Mouse (Mus musculus): ENCODE results near the gene Znfx1. TPM values are rescaled to one million over a fixed set of nuclear protein-coding genes. Genes with fewer than 3 reads are reported as not detected.

Znfx1 gene
- total RNA-seq, 2 experiments from 2014 or later = 14.9 to 26.1 TPM

- ATAC-seq (replicated peaks; ENCODE audit: poor library complexity) = peak; percentile 91
These were observed 9.5 kb downstream of the Znfx1 start for GRCm38 (mm10) chr2:167053127-167053844.

DNA sequence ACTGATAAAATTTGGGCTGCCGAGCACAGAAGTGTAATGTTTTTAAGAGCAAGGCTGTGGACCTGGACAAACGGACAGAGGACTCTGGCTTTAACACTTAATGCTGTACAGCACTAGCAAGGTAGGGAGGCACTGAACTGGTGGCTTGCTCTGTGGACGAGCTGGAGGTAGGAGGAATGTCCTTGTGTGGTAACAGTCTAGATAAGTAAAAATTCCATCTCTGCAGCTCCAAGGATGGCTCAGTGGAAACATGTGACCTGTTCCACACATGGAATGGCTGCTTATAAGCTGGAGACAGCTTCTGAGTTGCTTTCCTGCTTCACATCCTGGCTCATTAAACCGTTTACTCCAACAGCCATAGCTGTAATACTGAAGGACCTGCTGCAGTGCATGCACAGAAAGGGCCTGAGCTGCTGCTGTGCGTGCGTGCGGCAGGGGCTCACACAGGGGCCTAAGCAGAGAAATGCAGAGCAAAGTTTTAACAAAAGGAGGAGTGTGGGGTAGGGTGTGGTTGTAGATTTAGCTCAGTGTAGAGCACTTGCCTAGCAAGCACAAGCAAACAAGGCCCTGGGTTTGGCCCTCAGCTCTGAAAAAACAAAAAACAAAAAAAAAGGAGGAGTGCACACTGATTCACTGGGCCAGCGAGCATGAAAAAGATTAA lies 14.0 kb downstream of the Znfx1 start:
- ATAC-seq (replicated peaks; ENCODE audit: poor library complexity) = no peak

GRCm38 (mm10) chr2:167048223-167048622 lies 14.6 kb downstream of the Znfx1 start:
- no peak for ATAC-seq (replicated peaks; ENCODE audit: poor library complexity)

- ATAC-seq (replicated peaks; ENCODE audit: poor library complexity) = peak; percentile 97
These were observed 19.3 kb downstream of the Znfx1 start for GRCm38 (mm10) chr2:167043400-167044121.

- peak; percentile 29; the same call in 1 of the 2 replicates for ATAC-seq (replicated peaks; ENCODE audit: poor library complexity)
These were observed 23.4 kb downstream of the Znfx1 start for GRCm38 (mm10) chr2:167039386-167039785.

- no peak for ATAC-seq (replicated peaks; ENCODE audit: poor library complexity)
These were observed 24.1 kb downstream of the Znfx1 start for GRCm38 (mm10) chr2:167038716-167039115.

- no peak for ATAC-seq (replicated peaks; ENCODE audit: poor library complexity)
These were observed 24.5 kb downstream of the Znfx1 start for GRCm38 (mm10) chr2:167038297-167038696.

DNA sequence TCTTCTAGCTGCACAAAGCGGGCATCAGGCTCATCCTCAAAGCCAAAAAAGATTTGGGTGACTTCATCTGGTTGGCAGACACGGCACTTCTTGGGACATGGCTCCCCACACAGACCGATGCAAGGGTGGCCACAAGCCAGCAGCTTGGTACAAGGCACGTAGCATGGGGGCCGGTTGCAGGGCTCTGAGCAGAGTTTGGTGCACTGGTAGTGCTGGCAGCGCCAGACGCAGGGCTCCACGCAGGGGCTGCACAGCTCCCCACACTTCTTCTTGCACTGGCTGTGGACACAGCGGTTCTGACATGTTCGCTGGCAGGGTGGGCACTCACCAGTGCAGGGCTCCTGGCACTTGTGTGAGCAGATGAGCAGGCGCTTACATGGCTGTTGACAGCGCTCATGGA lies 25.1 kb downstream of the Znfx1 start:
- no peak for ATAC-seq (replicated peaks; ENCODE audit: poor library complexity)

GRCm38 (mm10) chr2:167030507-167030906 lies 32.3 kb downstream of the Znfx1 start:
- ATAC-seq (replicated peaks; ENCODE audit: poor library complexity) = no peak

- no peak for ATAC-seq (replicated peaks; ENCODE audit: poor library complexity)
These were observed 34.3 kb downstream of the Znfx1 start for GRCm38 (mm10) chr2:167028553-167028952.

- no peak for ATAC-seq (replicated peaks; ENCODE audit: poor library complexity)
These were observed 43.4 kb downstream of the Znfx1 start for GRCm38 (mm10) chr2:167019396-167019795.

DNA sequence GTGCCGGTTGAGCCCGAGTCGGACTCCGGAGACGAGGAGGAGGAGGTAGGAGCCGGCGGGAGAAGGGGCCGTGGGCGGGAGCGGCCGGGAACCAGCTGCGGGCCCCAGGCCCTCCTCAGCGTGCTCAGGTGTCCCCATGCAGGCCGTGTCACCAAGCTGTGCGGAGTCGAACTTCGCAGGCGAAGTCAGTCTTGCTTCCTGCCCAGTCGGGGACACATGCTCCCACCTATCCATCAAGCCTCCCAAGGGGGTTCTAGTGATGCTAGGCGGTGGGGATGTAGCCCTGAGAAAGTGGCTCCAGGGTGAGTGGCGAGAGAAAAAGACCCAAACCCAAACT lies 47.5 kb downstream of the Znfx1 start:
- ATAC-seq (replicated peaks; ENCODE audit: poor library complexity) = no peak

DNA sequence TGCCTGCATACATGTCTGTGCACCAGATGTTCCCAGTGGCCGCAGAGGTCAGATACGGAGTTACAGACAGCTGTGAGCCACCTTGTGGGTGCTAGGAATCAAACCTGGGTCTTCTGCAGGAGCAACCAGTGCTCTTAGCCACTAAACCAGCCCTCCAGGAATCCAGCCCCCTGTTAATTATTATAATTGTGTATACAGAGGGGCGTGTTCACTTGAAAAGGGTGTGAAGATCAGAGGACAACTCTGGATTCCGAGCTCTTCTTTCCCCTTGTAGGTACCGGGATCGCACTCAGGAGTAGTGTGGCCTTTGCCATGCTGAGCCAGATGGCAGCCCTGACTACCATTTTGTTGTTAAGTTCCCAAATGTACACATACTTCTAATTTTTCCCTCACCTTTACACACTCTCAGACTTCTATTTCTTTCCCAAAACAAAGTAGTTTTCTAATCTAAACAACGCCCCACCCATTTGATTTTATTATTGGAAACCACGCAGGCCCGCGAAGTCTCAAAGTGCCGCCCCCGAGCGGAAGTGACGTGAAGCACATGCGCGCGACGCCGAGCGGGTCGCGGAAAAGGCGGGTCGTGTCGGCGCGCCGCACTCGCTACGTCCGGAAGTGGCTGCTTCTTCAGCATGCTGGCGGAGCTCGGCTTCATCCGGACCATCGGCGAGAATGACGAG lies 48.0 kb downstream of the Znfx1 start, which contains the start of gene Ddx27:
Gene Ddx27, plus strand, starts transcription at position 492 of the 680 bp plus-strand sequence.
- peak; percentile 98 for ATAC-seq (replicated peaks; ENCODE audit: poor library complexity)

GRCm38 (mm10) chr2:167010546-167010945 lies 52.3 kb downstream of the Znfx1 start:
- ATAC-seq (replicated peaks; ENCODE audit: poor library complexity) = no peak

DNA sequence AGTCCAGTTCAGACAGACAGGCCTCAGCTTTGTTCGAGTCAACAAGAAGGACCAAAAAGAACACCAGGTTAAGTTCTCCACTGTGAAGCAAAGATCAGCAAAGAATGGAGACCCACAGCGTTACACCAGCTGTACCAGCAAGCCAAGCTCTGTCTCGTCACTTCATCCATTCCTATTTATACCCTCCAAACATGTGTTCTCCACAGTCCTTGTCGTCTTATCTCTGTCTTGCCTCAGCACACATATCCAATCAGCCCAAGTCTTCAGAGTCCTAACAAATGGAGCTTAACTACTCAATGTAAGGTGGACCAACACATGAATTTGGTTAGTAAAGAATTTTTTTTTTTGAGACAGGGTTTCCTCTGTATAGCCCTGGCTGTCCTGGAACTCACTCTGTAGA lies 53.3 kb downstream of the Znfx1 start:
- ATAC-seq (replicated peaks; ENCODE audit: poor library complexity) = no peak

DNA sequence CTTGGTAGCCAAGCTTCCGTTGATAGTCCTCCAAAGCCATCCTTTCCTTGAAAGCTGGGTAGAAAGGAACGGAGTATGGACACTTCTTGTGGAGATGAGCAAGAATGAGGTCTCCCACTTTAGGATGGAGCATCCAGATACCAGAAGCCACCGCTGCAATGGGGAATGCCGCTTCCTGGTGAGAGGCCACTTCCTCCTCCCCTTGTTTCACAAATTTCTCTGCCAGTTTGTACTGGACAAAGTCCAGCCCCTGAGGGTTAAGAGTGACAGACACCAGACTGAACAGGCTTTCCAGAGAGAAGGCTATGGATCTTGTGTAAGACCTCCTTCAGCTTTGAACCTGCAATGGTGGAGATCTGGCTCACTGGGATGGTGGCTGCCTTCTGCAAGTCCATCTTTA lies 55.2 kb downstream of the Znfx1 start:
- ATAC-seq (replicated peaks; ENCODE audit: poor library complexity) = peak; percentile 27

DNA sequence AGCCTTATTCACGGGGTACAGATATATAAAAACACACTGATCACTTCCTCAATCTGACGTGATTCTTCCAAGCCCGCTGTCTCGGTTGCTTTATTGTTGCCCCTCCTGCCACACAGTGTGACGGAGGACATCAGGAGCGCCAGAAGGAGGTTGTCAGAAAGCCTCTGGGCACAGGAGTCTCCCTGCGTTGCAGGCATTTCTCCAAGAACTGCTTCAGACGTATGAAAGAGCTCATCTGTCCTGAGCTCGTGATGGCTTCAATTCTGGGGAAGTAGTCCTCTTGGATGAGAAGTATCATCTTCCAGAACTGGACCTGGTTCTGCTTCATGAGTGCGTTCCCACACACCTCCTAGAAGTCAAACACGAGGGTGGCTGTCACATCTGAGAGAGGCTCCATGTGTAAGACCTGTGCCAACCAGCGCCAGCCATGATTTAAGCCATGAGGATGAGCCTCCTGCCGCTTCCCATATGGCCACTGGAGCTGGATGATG lies 55.8 kb downstream of the Znfx1 start:
- no peak for ATAC-seq (replicated peaks; ENCODE audit: poor library complexity)

DNA sequence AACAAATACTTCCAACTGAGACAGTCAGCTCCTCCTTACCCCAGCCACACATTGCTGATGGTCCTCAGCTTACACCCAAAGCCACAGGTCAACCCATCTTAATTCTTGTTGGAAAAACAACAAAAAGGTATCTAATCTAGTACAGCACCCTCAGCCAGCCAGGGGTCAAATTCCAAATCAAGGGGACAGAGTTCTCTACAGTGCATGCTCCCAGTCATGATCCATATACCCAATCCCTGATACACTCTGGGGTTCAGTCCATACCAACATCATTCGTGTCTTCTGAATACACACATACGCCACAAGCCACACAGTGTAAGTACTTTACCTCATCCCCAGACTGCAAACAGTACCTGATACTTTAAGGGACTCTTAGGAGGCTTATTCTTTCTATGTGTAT lies 56.5 kb downstream of the Znfx1 start:
- no peak for ATAC-seq (replicated peaks; ENCODE audit: poor library complexity)

DNA sequence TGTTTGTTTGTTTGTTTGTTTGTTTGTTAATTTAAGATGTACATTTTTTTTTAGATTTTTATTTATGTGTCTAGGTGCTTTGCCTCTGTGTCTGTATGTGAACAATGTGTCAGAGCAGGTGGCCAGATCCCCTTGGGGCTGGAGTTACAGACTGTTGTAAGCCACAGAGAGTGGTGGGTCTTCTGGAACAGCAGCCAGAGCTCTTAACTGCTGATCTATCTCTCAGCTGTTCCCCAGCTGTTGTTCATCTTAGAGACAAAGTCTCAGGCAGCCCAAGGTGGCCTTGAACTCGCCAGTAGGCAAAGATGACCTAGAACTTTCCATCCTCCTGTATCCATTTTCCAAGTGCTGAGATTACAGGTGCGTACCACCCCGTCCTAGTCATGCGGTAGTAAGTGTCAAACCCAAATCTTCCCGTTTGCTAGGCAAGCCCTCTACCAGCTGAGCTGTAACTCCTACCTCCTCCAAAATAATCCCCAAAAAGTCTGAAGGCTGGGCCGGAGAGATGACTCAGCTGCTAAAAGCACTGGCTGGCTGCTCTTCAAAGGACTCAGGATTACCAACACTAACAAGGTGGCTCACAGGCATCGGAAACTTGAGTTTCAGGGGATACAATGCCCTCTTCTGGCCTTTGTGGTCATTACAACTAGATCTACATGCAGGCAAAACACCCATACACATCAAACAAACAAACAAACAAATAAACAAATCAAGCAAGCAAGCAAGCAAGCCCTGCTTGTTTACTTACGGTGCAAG lies 58.5 kb downstream of the Znfx1 start:
- ATAC-seq (replicated peaks; ENCODE audit: poor library complexity) = peak; percentile 90

- no peak for ATAC-seq (replicated peaks; ENCODE audit: poor library complexity)
These were observed 61.3 kb downstream of the Znfx1 start for GRCm38 (mm10) chr2:167001486-167001885.

- ATAC-seq (replicated peaks; ENCODE audit: poor library complexity) = peak; percentile 7
These were observed 66.3 kb downstream of the Znfx1 start for GRCm38 (mm10) chr2:166996533-166996894.

Data from megakaryocyte progenitor cell, adult 5-6 weeks (primary cell).